Mouse (Mus musculus): Measurements from ENCODE around the gene Pmp22. TPM values are rescaled to one million over a fixed set of nuclear protein-coding genes. Genes with fewer than 3 reads are reported as not detected.

The Pmp22 gene
- total RNA-seq, 2 experiments from 2014 or later: 24.6 to 28.9 TPM

DNA sequence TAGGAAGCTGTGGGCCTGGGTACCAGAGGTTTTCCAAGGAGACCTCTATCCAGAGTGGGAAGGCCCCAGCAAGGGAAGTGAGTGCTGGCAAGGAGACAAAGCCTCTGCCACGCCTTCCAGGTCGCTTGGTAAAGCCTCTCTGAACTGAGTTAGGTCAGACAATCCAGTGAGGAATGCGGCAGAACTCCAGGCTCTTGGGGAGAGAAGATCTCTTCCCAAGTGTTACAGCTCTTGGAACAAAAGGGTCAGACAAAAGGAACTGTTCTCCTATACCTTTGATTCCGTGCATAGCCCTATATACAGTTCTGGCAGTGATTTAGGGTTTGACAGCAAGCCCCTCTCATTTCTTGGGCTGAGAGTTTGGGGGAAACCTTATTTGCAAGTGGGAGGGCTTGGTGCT, 69.3 kb downstream of the Pmp22 start:
- intact Hi-C loops (cut with DNase I): no loop called here

DNA sequence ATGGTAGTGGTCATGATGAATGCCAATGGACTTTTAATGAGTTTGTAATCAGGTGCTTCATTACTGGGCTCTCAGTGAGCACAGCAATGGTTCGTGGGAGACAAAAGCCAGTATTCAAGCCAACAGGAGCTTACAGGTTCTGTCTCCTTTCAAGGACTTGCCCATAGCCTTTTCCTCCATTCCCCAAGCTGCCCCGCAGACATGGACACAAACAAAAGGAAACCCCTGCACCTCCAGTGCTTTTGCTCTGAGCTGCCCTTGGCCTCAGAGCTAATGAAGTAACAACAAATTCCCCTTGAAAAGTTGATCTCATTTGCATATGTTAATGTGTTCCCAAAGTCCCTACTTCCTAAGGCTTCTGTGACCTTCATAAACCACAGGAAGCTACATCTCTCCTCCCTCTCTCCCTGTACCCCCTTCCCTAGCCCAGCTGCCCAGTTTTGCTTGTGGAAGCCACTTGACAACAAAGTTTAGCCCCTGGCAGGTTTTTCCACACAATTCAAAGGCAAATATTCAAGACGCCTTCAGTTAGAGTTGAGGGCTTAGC, 73.3 kb downstream of the Pmp22 start:
- intact Hi-C loops (cut with DNase I): no loop called here
- DNase-seq (ENCODE audit: low spot score in 2 of 2): no peak

More for the DNA sequence above, 69.3 kb downstream of the Pmp22 start:
- no peak for DNase-seq (ENCODE audit: low spot score in 2 of 2)

Other genes with a start within 250 kb of the Pmp22 start
- gene Tvp23b, start 249.5 kb upstream of the Pmp22 start, total RNA-seq (2021): 10 to 100 TPM; 23.8 to 23.9 TPM
- not detected for gene Cdrt4, start 177.8 kb upstream of the Pmp22 start, total RNA-seq (2021)
- gene Tekt3, start 67.3 kb upstream of the Pmp22 start, total RNA-seq (2021): not detected